Mouse (Mus musculus): Measurements from ENCODE around the gene Nup160.

Nup160 gene

GRCm38 (mm10) chr2:90677007-90677406, at the start of gene Nup160:
Gene Nup160, plus strand, starts transcription at chr2:90677215.
- no peak for DNase-seq (ENCODE audit: low spot score)

GRCm38 (mm10) chr2:90628261-90628660, 48.8 kb upstream of the Nup160 start:
- no peak for DNase-seq (ENCODE audit: low spot score)

DNA sequence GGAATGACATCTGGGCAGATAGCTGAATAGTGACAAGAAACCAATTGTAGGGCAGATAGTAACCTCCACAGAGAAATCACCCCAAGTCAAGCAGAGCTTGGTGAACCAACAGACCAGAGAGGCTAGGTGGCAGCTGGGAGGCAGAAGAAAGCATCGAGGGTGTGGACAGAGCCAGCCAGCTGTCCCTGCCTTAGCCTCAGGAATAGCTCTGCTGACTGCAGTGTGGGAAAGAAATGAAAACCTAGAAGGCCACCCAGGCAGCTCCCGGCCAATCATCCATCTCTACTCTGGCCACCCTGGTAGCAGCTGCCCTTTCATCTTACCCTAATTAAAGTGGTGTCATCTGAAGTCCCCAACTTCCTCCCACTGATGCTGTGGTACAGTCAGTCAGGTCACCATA, 47.5 kb upstream of the Nup160 start:
- no peak for DNase-seq (ENCODE audit: low spot score)

- no peak for DNase-seq (ENCODE audit: low spot score)
Measured at GRCm38 (mm10) chr2:90631938-90632733, 44.9 kb upstream of the Nup160 start.

DNA sequence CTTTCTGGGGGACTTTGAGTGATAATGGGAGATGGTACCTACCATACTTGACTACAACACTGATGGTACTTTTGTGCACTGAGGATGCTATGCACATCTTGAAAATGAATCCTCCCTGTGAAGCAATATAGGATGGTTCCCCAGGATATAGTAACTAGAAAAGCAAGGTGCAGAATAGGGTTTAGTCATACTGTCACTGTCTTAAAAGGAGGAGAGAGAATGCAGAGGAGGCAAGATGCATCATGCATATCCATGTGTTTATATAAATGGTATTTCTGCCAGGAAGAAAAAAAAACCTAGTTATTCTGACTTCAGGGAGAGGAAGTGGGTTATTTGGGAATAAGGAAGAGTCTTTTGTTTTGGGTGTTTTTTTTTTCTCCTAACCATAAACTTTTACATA, 42.3 kb upstream of the Nup160 start:
- no peak for DNase-seq (ENCODE audit: low spot score)

DNA sequence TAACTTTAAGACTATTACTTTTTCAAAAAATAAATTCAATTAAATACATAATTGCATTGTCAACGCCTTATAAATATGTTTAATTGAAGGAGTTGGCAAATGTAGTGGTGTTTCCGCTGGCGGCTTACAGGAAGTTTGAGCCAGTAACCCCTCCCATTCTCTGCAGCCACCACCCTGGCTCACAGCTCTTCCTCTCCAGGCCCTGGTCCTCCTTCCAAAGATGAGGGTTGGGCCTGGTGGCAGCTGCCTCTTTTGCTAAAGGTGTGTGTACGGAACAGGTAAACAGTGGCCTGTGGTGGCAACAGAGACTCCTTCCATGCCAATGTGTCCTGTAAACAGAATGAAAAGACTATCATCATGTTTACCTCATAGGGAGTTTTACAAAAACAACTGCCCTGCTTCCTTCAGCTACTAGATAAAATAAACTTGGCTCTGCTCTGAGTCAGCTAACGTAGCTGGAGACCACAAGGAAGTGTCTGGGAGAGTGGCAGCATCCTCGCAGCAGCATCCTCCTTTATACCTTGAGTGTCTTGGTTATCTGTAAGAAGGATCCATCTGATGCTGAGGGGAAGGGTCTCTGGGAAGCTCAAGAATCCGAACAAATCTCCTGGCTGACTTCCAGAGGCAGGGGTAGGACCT, 41.8 kb upstream of the Nup160 start:
- DNase-seq (ENCODE audit: low spot score), result no peak

DNA sequence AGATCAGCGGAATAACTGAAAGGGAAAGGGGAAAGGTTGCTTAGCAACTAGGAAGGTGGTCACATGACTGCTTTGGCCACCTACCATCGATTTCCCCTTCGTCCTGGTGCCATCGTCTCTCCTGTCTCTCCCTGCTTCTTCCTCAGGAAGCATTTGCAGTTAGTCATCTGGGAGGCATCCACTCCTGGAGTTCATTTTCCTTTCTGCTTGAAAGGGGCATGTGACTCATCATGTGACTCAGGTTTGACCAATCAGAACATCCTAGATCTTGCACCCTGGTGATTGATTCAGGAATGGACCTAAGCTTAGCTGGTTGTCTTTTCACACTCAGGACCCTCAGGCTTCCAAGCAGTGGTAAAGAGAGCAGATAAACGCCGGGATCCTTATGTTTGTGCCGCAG, 40.2 kb upstream of the Nup160 start:
- DNase-seq (ENCODE audit: low spot score), result no peak

DNA sequence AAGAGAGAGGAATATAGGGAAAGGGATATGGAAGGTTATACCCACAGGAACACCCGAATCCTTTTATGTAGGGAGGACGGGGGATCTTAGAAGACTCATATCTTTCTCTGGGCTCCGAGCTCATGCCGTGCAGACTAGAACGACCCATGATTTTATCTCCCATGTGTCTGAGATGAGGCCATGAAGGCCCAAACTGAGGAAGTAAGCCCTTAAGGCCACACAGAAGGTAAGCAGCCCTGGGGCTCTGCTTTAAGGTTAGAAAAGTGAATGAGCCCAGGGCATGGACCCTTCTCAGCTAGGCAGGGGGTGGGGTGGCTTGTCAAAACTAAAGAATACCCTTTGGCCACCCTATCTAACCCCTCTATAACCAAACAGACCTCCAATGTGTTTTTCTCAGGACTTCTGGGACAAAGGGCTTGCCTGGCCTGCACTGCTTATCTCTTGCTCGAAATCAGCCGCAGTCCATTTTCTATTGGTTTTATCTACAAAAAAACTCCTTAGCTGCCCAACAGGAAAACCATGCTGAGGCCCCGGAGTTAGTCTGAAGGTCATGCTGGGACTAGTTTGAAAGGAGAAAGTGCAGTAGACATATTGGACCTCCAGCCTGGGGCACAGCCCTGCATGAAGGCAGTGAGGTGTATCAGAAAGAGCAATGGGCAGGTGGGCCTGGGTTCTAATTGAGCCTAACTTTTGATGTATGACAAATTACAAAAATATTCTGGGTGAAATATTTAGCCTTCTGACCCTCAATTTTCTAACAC, 37.8 kb upstream of the Nup160 start:
- DNase-seq (ENCODE audit: low spot score), result no peak

DNA sequence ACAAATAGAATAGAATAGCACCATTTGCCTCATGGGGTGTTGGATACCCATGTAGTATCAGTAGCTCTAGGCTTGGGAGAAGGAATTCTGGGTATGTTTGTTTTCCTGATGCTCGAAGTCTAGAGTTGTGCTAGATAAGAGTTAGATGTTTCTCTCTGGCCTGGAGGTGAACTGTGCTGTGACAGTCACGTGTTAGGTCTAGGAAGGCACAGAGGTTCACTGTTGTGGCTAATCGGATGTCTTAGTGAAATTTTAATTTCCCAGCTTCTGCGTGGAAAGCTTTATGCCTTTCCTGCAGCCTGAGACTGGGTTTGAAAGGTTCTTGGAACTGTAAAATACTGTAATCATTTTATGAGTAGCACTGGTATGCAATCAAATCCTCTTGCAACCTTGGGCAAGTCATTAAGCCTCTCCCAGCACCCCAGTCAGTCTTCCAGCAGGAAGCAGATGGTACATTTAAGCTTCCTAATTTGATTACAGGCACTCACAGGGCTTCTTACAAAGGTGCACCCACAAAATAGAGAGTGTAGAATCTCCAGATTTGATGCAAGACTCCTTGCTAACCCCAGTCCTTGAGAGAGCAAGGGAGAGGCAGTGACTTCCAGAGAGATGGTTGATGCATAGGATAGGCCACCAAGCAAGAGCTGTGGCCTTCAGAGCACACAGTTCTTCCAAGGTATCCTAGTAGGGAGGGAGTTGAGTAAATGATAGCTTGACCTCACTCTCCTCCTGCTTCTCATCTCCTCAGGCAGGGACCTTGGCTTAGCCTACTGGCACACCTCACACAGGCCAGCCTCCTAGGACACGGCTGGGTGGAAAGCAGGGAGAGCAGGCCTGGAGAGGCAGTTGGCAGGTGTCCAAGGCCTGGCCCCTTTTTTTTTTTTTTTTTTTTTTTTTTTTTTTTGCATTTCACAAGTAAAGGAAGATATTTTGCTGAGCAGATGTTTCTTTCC, 37.0 kb upstream of the Nup160 start:
- DNase-seq (ENCODE audit: low spot score), result no peak

- no peak for DNase-seq (ENCODE audit: low spot score)
Measured at GRCm38 (mm10) chr2:90641007-90641709, 35.9 kb upstream of the Nup160 start.

- no peak for DNase-seq (ENCODE audit: low spot score)
Measured at GRCm38 (mm10) chr2:90641710-90642039, 35.3 kb upstream of the Nup160 start.

- no peak for DNase-seq (ENCODE audit: low spot score)
Measured at GRCm38 (mm10) chr2:90647084-90647483, 29.9 kb upstream of the Nup160 start.

DNA sequence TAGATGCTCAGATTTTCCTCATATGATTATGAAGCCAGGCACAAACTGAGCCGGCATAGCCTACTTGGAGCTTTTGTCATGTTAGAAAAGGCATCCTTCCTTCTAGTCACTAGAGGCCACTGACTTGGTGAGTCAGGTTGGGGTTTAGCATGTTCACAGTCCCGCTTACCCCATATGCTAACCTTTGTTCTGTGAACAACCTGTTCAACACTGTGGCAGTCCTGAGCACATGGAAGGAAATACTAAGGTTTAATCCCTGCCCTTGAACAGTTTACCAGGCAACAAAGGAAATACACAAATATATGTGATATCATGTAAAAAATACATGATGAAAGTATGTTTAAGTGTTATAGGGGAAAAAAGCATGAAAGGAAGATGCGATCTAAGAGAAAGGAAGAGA, 27.6 kb upstream of the Nup160 start:
- no peak for DNase-seq (ENCODE audit: low spot score)

DNA sequence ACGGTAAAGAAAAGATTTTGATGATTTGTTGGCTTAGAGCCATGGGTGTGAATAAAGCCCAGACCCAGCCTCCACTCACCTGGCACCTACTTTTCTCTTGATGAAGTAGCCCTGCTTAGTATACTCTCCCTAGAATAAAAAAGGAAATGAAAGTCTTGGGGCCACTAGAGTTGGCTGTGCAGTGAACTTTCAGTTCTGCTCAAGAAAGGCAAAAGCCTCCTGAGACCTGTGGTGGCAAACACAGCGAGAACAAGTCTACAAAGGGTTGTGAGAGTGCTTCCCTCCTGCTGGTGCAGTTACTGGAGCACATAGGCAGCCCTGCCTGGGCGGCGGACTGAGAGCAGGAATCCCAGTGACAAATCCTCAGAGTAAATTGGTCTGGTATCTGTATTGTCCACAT, 27.1 kb upstream of the Nup160 start:
- no peak for DNase-seq (ENCODE audit: low spot score)

GRCm38 (mm10) chr2:90652101-90652500, 24.9 kb upstream of the Nup160 start:
- no peak for DNase-seq (ENCODE audit: low spot score)

DNA sequence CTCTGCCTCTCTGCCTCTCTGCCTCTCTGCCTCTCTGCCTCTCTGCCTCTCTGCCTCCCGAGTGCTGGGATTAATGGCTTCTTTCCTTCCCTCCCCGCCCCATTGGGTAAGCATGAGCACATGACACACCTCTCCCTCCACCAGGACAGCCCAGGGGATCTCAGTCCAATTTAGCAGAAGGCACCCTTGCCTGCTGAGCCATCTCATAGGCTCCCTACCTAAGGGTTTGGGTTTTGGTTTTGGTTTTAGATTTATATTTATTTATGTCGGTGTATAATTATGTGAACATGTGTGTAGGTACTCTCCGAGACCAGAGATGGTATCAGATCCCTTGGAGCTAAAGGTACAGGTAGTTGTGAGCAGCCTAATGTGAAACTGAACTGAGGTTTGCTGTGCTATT, 24.0 kb upstream of the Nup160 start:
- DNase-seq (ENCODE audit: low spot score), result no peak

DNA sequence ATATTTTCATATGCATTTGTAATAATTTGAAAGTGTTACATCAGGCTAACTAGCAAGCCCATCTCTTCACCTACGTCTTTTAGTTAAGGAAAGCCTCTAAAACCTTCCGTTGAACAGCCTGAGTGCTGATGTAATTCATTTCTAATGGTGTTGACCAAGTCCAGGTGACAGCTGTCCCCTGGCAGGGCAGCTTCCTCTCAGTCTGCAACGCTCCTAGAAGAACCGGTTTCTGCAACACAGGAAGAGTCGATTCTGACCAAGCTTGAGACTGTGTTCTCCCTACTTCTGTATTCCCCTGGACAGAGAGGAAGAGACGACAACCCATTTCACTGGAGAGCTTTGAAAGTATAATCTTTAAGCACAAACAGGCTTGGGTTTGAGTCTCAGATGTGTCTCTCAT, 21.6 kb upstream of the Nup160 start:
- DNase-seq (ENCODE audit: low spot score), result no peak

DNA sequence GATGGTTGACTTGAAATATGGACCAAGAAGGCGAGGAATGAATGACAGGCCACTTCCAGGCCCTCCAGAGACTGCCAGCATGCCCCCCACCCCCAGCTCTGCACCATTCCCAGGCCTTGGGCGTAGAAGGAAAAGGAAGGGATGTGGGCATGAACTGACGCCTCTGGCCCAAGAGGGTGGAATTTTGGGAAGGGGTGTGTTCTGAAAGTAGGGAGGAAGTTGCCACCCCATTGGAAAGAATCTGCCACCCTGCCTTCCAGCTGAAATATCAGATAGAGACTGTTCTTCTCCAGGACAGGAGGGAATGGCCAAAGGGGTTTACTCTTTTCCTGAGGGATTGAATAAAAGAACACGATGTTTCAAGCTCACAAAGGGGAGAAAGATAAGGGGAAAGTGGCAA, 18.4 kb upstream of the Nup160 start:
- no peak for DNase-seq (ENCODE audit: low spot score)

DNA sequence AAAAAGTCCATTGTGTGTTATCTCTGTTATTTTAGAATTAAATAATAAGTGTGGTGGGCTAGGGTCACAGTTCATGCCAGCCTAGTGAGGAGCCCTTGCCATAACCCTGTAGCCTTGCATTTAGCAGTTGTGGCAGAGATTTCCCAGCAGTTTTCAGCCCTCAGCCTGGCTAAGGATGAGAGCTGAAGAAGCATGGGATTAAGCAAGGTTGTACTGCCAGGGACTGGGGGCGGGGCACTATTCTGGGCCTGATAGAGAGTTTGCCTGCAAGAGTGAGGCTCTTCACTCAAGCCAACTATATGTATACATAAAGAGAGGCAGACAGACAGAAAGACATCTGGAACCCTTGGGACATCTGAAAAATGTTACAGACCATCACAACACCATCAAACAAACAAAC, 18.0 kb upstream of the Nup160 start:
- no peak for DNase-seq (ENCODE audit: low spot score)

- no peak for DNase-seq (ENCODE audit: low spot score)
Measured at GRCm38 (mm10) chr2:90659639-90660038, 17.4 kb upstream of the Nup160 start.

GRCm38 (mm10) chr2:90660947-90661346, 16.1 kb upstream of the Nup160 start:
- DNase-seq (ENCODE audit: low spot score), result no peak

All from embryo, embryonic 10 days (tissue).